Mouse (Mus musculus): ENCODE measurements around the gene Pik3cb. TPM values are rescaled to one million over a fixed set of nuclear protein-coding genes. Genes with fewer than 3 reads are reported as not detected.

Pik3cb gene
- polyA plus RNA-seq, 1 experiment from 2014 or later: 2.2 TPM

- 0 out of 2 replicates have a peak, but pooled peaks cover 3% of the 10 kb centered on the region for H3K4me1 ChIP-seq
- H3K4me3 ChIP-seq: no peak overlapping the region
- 77% methylated on average over 3 of the region's 3 CpGs for WGBS
- H3K9me3 ChIP-seq: no peaks in the 10 kb centered on the region
- no peaks in the 10 kb centered on the region for H3K36me3 ChIP-seq (replicated peaks)
- H3K27me3 ChIP-seq (ENCODE audit: poor library complexity, severe bottlenecking): no peaks in the 10 kb centered on the region
- DNase-seq (ENCODE audit: extremely low spot score, low spot score): no peak
- no peak overlapping the region for H3K27ac ChIP-seq
These were observed 124.1 kb downstream of the Pik3cb start for GRCm38 (mm10) chr9:99016301-99016700.

- 98% methylated on average over 3 of the region's 3 CpGs for WGBS
- H3K36me3 ChIP-seq (replicated peaks): peaks cover 13% of the 10 kb centered on the region
- no peaks in the 10 kb centered on the region for H3K4me1 ChIP-seq
- no peak overlapping the region for H3K4me3 ChIP-seq
- H3K27me3 ChIP-seq (ENCODE audit: poor library complexity, severe bottlenecking): no peaks in the 10 kb centered on the region
- no peak for DNase-seq (ENCODE audit: extremely low spot score, low spot score)
- H3K9me3 ChIP-seq: no peaks in the 10 kb centered on the region
- H3K27ac ChIP-seq: no peak overlapping the region
These were observed 130.6 kb downstream of the Pik3cb start for GRCm38 (mm10) chr9:99009898-99010199.

- H3K27me3 ChIP-seq (ENCODE audit: poor library complexity, severe bottlenecking): no peaks in the 10 kb centered on the region
- no peak overlapping the region for H3K27ac ChIP-seq
- no peak overlapping the region for H3K4me3 ChIP-seq
- H3K4me1 ChIP-seq: no peaks in the 10 kb centered on the region
- DNase-seq (ENCODE audit: extremely low spot score, low spot score): no peak
- WGBS: 90% methylated on average over 12 of the region's 12 CpGs
- no peaks in the 10 kb centered on the region for H3K9me3 ChIP-seq
- peaks cover 17% of the 10 kb centered on the region for H3K36me3 ChIP-seq (replicated peaks)
These were observed 131.1 kb downstream of the Pik3cb start for GRCm38 (mm10) chr9:99009069-99009897.

DNA sequence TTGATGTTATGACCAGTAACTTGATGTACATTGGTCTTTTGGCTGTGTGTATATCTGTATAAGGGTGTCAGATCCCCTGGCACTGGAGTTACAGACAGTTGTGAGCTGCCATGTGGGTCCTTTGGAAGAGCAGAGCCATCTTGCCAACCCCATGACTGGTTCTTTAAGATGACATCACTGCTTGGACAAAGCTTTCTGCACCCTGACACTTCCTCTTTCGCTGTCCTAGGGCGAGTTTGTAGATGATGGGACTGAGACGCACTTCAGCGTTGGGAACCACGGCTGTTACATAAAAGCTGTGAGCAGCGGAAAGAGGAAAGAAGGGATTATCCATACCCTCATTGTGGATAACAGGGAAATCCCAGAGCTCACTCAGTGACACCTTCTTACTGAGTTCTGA, 139.1 kb downstream of the Pik3cb start:
- DNase-seq (ENCODE audit: extremely low spot score, low spot score): no peak
- Histone ChIP-seq H3K27ac (no peak overlapping the region), H3K27me3 (ENCODE audit: poor library complexity, severe bottlenecking) (no peaks in the 10 kb centered on the region), H3K4me1 (no peaks in the 10 kb centered on the region), H3K36me3 (replicated peaks) (peaks cover 64% of the 10 kb centered on the region), H3K4me3 (no peak overlapping the region), H3K9me3 (no peaks in the 10 kb centered on the region)
- 93% methylated on average over 6 of the region's 6 CpGs for WGBS

DNA sequence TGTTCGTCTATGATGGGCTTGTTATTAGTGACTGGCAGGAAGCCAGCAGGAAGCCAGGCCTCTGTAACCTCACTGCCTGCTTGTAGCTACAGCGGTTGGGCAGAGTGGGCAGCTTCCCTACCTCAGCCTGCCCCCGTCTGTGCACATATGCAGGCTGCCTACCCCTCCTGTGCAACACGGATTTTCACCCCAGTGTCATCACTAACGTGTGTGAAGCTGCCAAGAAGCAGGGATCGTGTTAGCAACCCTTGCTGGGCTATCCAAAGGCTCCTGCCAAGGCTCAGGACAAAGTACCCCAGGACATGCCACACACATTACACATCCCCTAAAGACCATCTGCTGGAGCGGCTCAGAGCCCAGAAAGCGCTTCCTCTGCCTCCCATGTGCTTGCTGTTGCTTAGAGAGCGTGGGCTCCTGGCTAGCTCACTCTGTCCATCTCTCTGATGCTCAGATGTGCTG, 140.5 kb downstream of the Pik3cb start:
- Histone ChIP-seq H3K4me3 (no peak overlapping the region), H3K27ac (no peak overlapping the region), H3K4me1 (no peaks in the 10 kb centered on the region), H3K36me3 (replicated peaks) (peaks cover 58% of the 10 kb centered on the region), H3K9me3 (no peaks in the 10 kb centered on the region), H3K27me3 (ENCODE audit: poor library complexity, severe bottlenecking) (no peaks in the 10 kb centered on the region)
- DNase-seq (ENCODE audit: extremely low spot score, low spot score): no peak
- WGBS: 91% methylated on average over 9 of the region's 9 CpGs

- H3K36me3 ChIP-seq (replicated peaks): peaks cover 33% of the 10 kb centered on the region
- DNase-seq (ENCODE audit: extremely low spot score, low spot score): no peak
- H3K9me3 ChIP-seq: no peaks in the 10 kb centered on the region
- H3K4me1 ChIP-seq: no peaks in the 10 kb centered on the region
- 93% methylated on average over 4 of the region's 4 CpGs for WGBS
- H3K4me3 ChIP-seq: no peak overlapping the region
- no peaks in the 10 kb centered on the region for H3K27me3 ChIP-seq (ENCODE audit: poor library complexity, severe bottlenecking)
- H3K27ac ChIP-seq: no peak overlapping the region
These were observed 146.3 kb downstream of the Pik3cb start for GRCm38 (mm10) chr9:98994103-98994502.

- no peaks in the 10 kb centered on the region for H3K9me3 ChIP-seq
- 51% methylated on average over 9 of the region's 9 CpGs for WGBS
- H3K27me3 ChIP-seq (ENCODE audit: poor library complexity, severe bottlenecking): peaks cover 20% of the 10 kb centered on the region
- H3K4me3 ChIP-seq: peak overlapping the region; percentile 91
- peaks cover 25% of the 10 kb centered on the region for H3K4me1 ChIP-seq
- H3K36me3 ChIP-seq (replicated peaks): no peaks in the 10 kb centered on the region
- no peak overlapping the region for H3K27ac ChIP-seq
- DNase-seq (ENCODE audit: extremely low spot score, low spot score): no peak
These were observed 153.3 kb downstream of the Pik3cb start for GRCm38 (mm10) chr9:98987131-98987530.

Other genes with a start within 250 kb of the Pik3cb start
- not detected in 2 replicates for gene 7420426K07Rik, start 237.5 kb downstream of the Pik3cb start, polyA plus RNA-seq (2016; fragmentation: Nextera tagmentation; extraction: Ambion mirVana)
- 0.98 and 1.1 TPM in 2 replicates for gene Foxl2, start 185.3 kb downstream of the Pik3cb start, polyA plus RNA-seq (2016; fragmentation: Nextera tagmentation; extraction: Ambion mirVana)
- gene Faim, start 154.2 kb downstream of the Pik3cb start, polyA plus RNA-seq (2016; fragmentation: Nextera tagmentation; extraction: Ambion mirVana): 69.0 and 71.3 TPM in 2 replicates
- gene Gm1123, start 104.9 kb downstream of the Pik3cb start, polyA plus RNA-seq (2016; fragmentation: Nextera tagmentation; extraction: Ambion mirVana): not detected in 2 replicates
- not detected in 2 replicates for gene Faiml, start 96.6 kb upstream of the Pik3cb start, polyA plus RNA-seq (2016; fragmentation: Nextera tagmentation; extraction: Ambion mirVana)
- gene Cep70, start 102.7 kb upstream of the Pik3cb start, polyA plus RNA-seq (2016; fragmentation: Nextera tagmentation; extraction: Ambion mirVana): 39.3 and 40.3 TPM in 2 replicates
- 0.35 and 0.37 TPM in 2 replicates for gene Esyt3, start 217.9 kb upstream of the Pik3cb start, polyA plus RNA-seq (2016; fragmentation: Nextera tagmentation; extraction: Ambion mirVana)

Data from forebrain, embryonic 10.5 days (tissue).